Mouse (Mus musculus): ENCODE results near the gene Fosl1. TPM values are rescaled to one million over a fixed set of nuclear protein-coding genes. Genes with fewer than 3 reads are reported as not detected.
"Not testable (repeated sequence)": the region's sequence is repeated elsewhere in the genome, so short reads cannot be mapped to it uniquely, and the experiment has no call there.

Fosl1 gene
- polyA plus RNA-seq (2015; fragmentation: Nextera tagmentation; extraction: Ambion mirVana): not detected in 2 replicates

GRCm38 (mm10) chr19:5447515-5448353, at the start of gene Fosl1:
TSS of gene Fosl1 (plus strand) at chr19:5447547.
- Histone ChIP-seq H3K9me3 (replicated peaks; ENCODE audit: control insufficient read depth, low read length) (no peaks in the 10 kb centered on the region), H3K9ac (ENCODE audit: low read length) (peak within 1 kb of the TSS; percentile 30), H3K27me3 (ENCODE audit: control insufficient read depth, insufficient read depth, low read length) (peaks cover 36% of the 10 kb centered on the region), H3K4me1 (ENCODE audit: control insufficient read depth, insufficient read depth, low read length) (peaks cover 15% of the 10 kb centered on the region), H3K27ac (ENCODE audit: low read length) (no peak within 1 kb of the TSS), H3K36me3 (ENCODE audit: control insufficient read depth, insufficient read depth, low read length) (no peaks in the 10 kb centered on the region), H3K4me2 (ENCODE audit: low read depth, low read length) (peak within 1 kb of the TSS; percentile 99), H3K4me3 (replicated peaks; ENCODE audit: low read length) (peak within 1 kb of the TSS; percentile 57)
- under 1% methylated on average over 70 of the region's 70 CpGs for WGBS
- ATAC-seq (ENCODE audit: insufficient read depth, low FRiP score): peak; percentile 73

- H3K4me2 ChIP-seq (ENCODE audit: low read depth, low read length); ATAC-seq (ENCODE audit: insufficient read depth, low FRiP score); H3K4me1 ChIP-seq (ENCODE audit: control insufficient read depth, insufficient read depth, low read length); H3K36me3 ChIP-seq (ENCODE audit: control insufficient read depth, insufficient read depth, low read length); H3K4me3 ChIP-seq (replicated peaks; ENCODE audit: low read length); H3K27ac ChIP-seq (ENCODE audit: low read length); H3K9me3 ChIP-seq (replicated peaks; ENCODE audit: control insufficient read depth, low read length); H3K27me3 ChIP-seq (ENCODE audit: control insufficient read depth, insufficient read depth, low read length); H3K9ac ChIP-seq (ENCODE audit: low read length): not testable (repeated sequence)
- 73% methylated on average over 4 of the region's 4 CpGs for WGBS
These were observed 46.3 kb upstream of the Fosl1 start for GRCm38 (mm10) chr19:5401073-5401472.

- no peak for ATAC-seq (ENCODE audit: insufficient read depth, low FRiP score)
- Histone ChIP-seq H3K4me2 (ENCODE audit: low read depth, low read length) (no peak within 1 kb of the TSS), H3K36me3 (ENCODE audit: control insufficient read depth, insufficient read depth, low read length) (no peaks in the 10 kb centered on the region), H3K9me3 (replicated peaks; ENCODE audit: control insufficient read depth, low read length) (no peaks in the 10 kb centered on the region), H3K4me1 (ENCODE audit: control insufficient read depth, insufficient read depth, low read length) (no peaks in the 10 kb centered on the region), H3K9ac (ENCODE audit: low read length) (no peak within 1 kb of the TSS), H3K27ac (ENCODE audit: low read length) (no peak within 1 kb of the TSS), H3K4me3 (replicated peaks; ENCODE audit: low read length) (no peak within 1 kb of the TSS), H3K27me3 (ENCODE audit: control insufficient read depth, insufficient read depth, low read length) (no peaks in the 10 kb centered on the region)
- 68% methylated on average over 8 of the region's 8 CpGs for WGBS
These were observed 45.1 kb upstream of the Fosl1 start, which contains the start of gene Tsga10ip for GRCm38 (mm10) chr19:5402293-5402692. TSS of gene Tsga10ip (minus strand) at chr19:5402526.

DNA sequence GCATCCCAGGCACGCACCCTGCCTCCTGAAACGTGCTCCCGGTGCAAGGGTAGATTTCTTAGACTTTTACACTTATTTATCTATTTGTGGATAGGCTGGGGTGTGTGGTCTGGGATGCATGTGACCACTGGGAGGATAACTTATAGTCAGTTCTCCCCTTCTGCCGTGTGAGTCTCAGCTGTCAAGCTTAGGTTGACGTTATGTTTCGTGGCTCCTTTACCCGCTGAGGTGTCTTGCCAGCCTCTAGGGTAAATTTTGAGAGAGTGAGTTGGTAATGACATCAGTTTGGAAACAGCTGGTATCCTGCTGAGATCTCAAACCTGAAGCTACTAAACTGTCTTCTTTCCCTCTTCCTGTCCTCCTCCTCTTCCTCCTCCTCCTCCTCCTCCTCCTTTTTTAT, 41.4 kb upstream of the Fosl1 start:
- no peaks in the 10 kb centered on the region for H3K4me1 ChIP-seq (ENCODE audit: control insufficient read depth, insufficient read depth, low read length)
- H3K4me2 ChIP-seq (ENCODE audit: low read depth, low read length): peak overlapping the region; percentile 58
- 16% methylated on average over 7 of the region's 7 CpGs for WGBS
- H3K27ac ChIP-seq (ENCODE audit: low read length): peak overlapping the region; percentile 52; the same call in 1 of the 2 replicates
- H3K9me3 ChIP-seq (replicated peaks; ENCODE audit: control insufficient read depth, low read length): no peaks in the 10 kb centered on the region
- no peaks in the 10 kb centered on the region for H3K36me3 ChIP-seq (ENCODE audit: control insufficient read depth, insufficient read depth, low read length)
- no peaks in the 10 kb centered on the region for H3K27me3 ChIP-seq (ENCODE audit: control insufficient read depth, insufficient read depth, low read length)
- H3K9ac ChIP-seq (ENCODE audit: low read length): peak overlapping the region; percentile 52
- ATAC-seq (ENCODE audit: insufficient read depth, low FRiP score): no peak
- H3K4me3 ChIP-seq (replicated peaks; ENCODE audit: low read length): peak overlapping the region; percentile 42

DNA sequence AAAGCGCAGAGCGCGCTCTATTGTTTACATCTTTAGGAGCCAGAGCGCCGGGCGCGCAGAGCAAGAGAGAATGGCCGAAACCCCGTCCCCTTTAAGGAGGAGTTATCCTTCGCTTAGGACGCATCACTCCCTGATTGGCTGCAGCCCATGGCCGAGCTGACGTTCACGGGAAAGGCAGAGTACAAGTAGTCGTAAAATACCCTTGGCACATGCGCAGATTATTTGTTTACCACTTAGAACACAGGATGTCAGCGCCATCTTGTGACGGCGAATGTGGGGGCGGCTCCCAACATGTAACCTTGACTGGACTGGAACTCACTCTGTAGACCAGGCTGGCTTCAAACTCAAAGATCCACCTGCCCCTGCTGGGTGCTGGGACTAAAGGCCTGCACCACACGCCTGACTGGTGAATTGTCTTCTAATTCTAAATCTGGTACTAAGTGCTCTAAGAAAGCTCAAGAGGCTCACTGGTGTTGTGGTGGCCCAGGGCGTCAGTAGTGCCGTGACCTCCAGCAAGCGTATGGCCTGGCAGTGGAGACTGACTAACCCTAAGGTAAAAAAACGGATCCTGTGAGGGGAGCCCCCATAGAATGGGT, 40.7 kb upstream of the Fosl1 start:
- not testable (repeated sequence) for H3K9me3 ChIP-seq (replicated peaks; ENCODE audit: control insufficient read depth, low read length); H3K36me3 ChIP-seq (ENCODE audit: control insufficient read depth, insufficient read depth, low read length); H3K27me3 ChIP-seq (ENCODE audit: control insufficient read depth, insufficient read depth, low read length); H3K4me1 ChIP-seq (ENCODE audit: control insufficient read depth, insufficient read depth, low read length)
- peak overlapping the region; percentile 58 for H3K4me3 ChIP-seq (replicated peaks; ENCODE audit: low read length)
- H3K9ac ChIP-seq (ENCODE audit: low read length): peak overlapping the region; percentile 78
- ATAC-seq (ENCODE audit: insufficient read depth, low FRiP score): peak; percentile 75
- H3K4me2 ChIP-seq (ENCODE audit: low read depth, low read length): peak overlapping the region; percentile 79
- 12% methylated on average over 21 of the region's 25 CpGs for WGBS
- H3K27ac ChIP-seq (ENCODE audit: low read length): peak overlapping the region; percentile 81

- peak; percentile 57 for ATAC-seq (ENCODE audit: insufficient read depth, low FRiP score)
- Histone ChIP-seq H3K4me3 (replicated peaks; ENCODE audit: low read length) (peak overlapping the region; percentile 58), H3K4me2 (ENCODE audit: low read depth, low read length) (peak overlapping the region; percentile 79), H3K27ac (ENCODE audit: low read length) (peak overlapping the region; percentile 81), H3K27me3 (ENCODE audit: control insufficient read depth, insufficient read depth, low read length) (no peaks in the 10 kb centered on the region), H3K4me1 (ENCODE audit: control insufficient read depth, insufficient read depth, low read length) (no peaks in the 10 kb centered on the region), H3K9me3 (replicated peaks; ENCODE audit: control insufficient read depth, low read length) (no peaks in the 10 kb centered on the region), H3K9ac (ENCODE audit: low read length) (peak overlapping the region; percentile 78), H3K36me3 (ENCODE audit: control insufficient read depth, insufficient read depth, low read length) (no peaks in the 10 kb centered on the region)
- WGBS: 9% methylated on average over 7 of the region's 7 CpGs
These were observed 40.2 kb upstream of the Fosl1 start for GRCm38 (mm10) chr19:5407133-5407532.

GRCm38 (mm10) chr19:5408057-5409001, 39.0 kb upstream of the Fosl1 start:
- Histone ChIP-seq H3K4me3 (replicated peaks; ENCODE audit: low read length) (no peak overlapping the region), H3K36me3 (ENCODE audit: control insufficient read depth, insufficient read depth, low read length) (no peaks in the 10 kb centered on the region), H3K9ac (ENCODE audit: low read length) (no peak overlapping the region), H3K4me2 (ENCODE audit: low read depth, low read length) (peak overlapping the region; percentile 79; the same call in 1 of the 2 replicates), H3K27ac (ENCODE audit: low read length) (no peak overlapping the region), H3K4me1 (ENCODE audit: control insufficient read depth, insufficient read depth, low read length) (no peaks in the 10 kb centered on the region), H3K27me3 (ENCODE audit: control insufficient read depth, insufficient read depth, low read length) (no peaks in the 10 kb centered on the region), H3K9me3 (replicated peaks; ENCODE audit: control insufficient read depth, low read length) (no peaks in the 10 kb centered on the region)
- 82% methylated on average over 13 of the region's 13 CpGs for WGBS
- no peak for ATAC-seq (ENCODE audit: insufficient read depth, low FRiP score)

DNA sequence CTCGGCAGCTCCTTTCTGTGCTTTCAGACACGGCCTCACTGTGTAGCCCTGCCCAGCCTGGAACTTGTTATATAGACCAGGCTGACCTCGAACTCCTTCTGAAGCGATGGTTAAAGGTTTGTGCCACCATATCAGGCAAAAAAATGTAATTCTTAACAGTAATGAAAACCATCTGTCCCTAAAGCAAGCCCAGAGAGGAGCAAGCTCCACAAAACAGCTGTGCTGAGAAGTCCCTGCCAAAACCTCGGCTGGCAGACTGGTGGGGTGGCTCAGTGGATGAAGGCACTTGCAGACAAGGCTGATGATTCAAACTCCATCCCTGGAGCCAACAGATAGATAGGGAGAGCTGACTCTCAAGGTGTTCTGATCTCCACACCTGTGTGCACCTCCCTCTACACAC, 38.3 kb upstream of the Fosl1 start:
- H3K9ac ChIP-seq (ENCODE audit: low read length): no peak overlapping the region
- no peak overlapping the region for H3K27ac ChIP-seq (ENCODE audit: low read length)
- H3K9me3 ChIP-seq (replicated peaks; ENCODE audit: control insufficient read depth, low read length): no peaks in the 10 kb centered on the region
- no peak overlapping the region for H3K4me2 ChIP-seq (ENCODE audit: low read depth, low read length)
- H3K36me3 ChIP-seq (ENCODE audit: control insufficient read depth, insufficient read depth, low read length): no peaks in the 10 kb centered on the region
- no peak for ATAC-seq (ENCODE audit: insufficient read depth, low FRiP score)
- H3K4me3 ChIP-seq (replicated peaks; ENCODE audit: low read length): no peak overlapping the region
- no peaks in the 10 kb centered on the region for H3K27me3 ChIP-seq (ENCODE audit: control insufficient read depth, insufficient read depth, low read length)
- WGBS: 71% methylated on average over 5 of the region's 5 CpGs
- no peaks in the 10 kb centered on the region for H3K4me1 ChIP-seq (ENCODE audit: control insufficient read depth, insufficient read depth, low read length)
